Mouse (Mus musculus) lung, embryonic 14.5 days (tissue): Measurements from ENCODE around the gene Tbcb. TPM values are rescaled to one million over a fixed set of nuclear protein-coding genes. Genes with fewer than 3 reads are reported as not detected.

Experiments
- ATAC-seq: fragments of 200-750 bp; cut with Nextera tagmentation; 2 replicates; pipeline ENCODE4 v1.8.0; 2017; ENCODE audit warnings: mild to moderate bottlenecking, moderate TSS enrichment, moderate library complexity; ENCODE audit not compliant: insufficient read depth
- DNase-seq: peaks from one replicate; pipeline ENCODE4 v3.0.0-alpha.2; 2015
- H3K27ac ChIP-seq: fragments of 300-500 bp; sonication (generic); 2 replicates; pipeline ENCODE4 v1.5.1; 2014; ENCODE audit warnings: low read depth, mild to moderate bottlenecking, moderate library complexity
- H3K27me3 ChIP-seq: fragments of 300-500 bp; sonication (generic); 2 replicates; pipeline ENCODE4 v1.6.1; 2014; ENCODE audit warnings: low read length, control low read depth; ENCODE audit not compliant: insufficient read depth
- H3K36me3 ChIP-seq: fragments of 300-500 bp; sonication (generic); 2 replicates; pipeline ENCODE4 v1.6.1; 2014; ENCODE audit warnings: control low read depth; ENCODE audit not compliant: insufficient read depth
- H3K4me1 ChIP-seq: fragments of 300-500 bp; sonication (generic); 2 replicates; pipeline ENCODE4 v1.6.1; 2014; ENCODE audit warnings: antibody characterized with exemption, control low read depth; ENCODE audit not compliant: insufficient read depth
- H3K4me2 ChIP-seq: fragments of 300-500 bp; sonication (generic); 2 replicates; pipeline ENCODE4 v1.6.1; 2014; ENCODE audit warnings: mild to moderate bottlenecking
- H3K4me3 ChIP-seq: fragments of 300-500 bp; sonication (generic); 2 replicates; pipeline ENCODE4 v1.5.1; 2014; ENCODE audit warnings: low read depth, low read length
- H3K9ac ChIP-seq: fragments of 300-500 bp; sonication (generic); 2 replicates; pipeline ENCODE4 v1.6.1; 2014
- H3K9me3 ChIP-seq: fragments of 300-500 bp; sonication (generic); 2 replicates; pipeline ENCODE4 v1.6.1; 2016; ENCODE audit warnings: low read depth, low read length, control low read depth
- CTCF ChIP-seq: IDR thresholded peaks from 2 replicates; pipeline ENCODE4 v1.5.1; 2016; ENCODE audit warnings: antibody characterized with exemption, low read depth
- WGBS: fragments of 180-500 bp; shearing (Covaris S2); extraction: QIAGEN DNeasy Blood & Tissue Kit; methylation state at CpG from one replicate; pipeline ENCODE4 v1.1.7; 2014; 5-methylcytosine and 5-hydroxymethylcytosine counted together
- polyA plus RNA-seq: library from polyadenylated mRNA; unstranded; fragments of >200 nt; fragmentation: Nextera tagmentation; extraction: Ambion mirVana; gene quantifications from 2 replicates; pipeline ENCODE4 v1.2.1, GENCODE M21; 2014

Gene Tbcb
- polyA plus RNA-seq, 1 experiment from 2014 or later, result 182 TPM

GRCm38 (mm10) chr7:30222205-30222604, 9.9 kb downstream of the Tbcb start:
- H3K36me3 ChIP-seq, result peaks cover 38% of the 10 kb centered on the region
- no peaks in the 10 kb centered on the region for H3K9me3 ChIP-seq
- no peaks in the 10 kb centered on the region for H3K4me1 ChIP-seq
- no peak overlapping the region for H3K4me3 ChIP-seq
- no peak overlapping the region for H3K4me2 ChIP-seq
- no peaks in the 10 kb centered on the region for H3K27me3 ChIP-seq
- 85% methylated on average over 5 of the region's 5 CpGs for WGBS
- DNase-seq (no peak), ATAC-seq (no peak)
- TF ChIP-seq CTCF, result no peak
- no peak overlapping the region for H3K27ac ChIP-seq
- no peak overlapping the region for H3K9ac ChIP-seq

GRCm38 (mm10) chr7:30221433-30221832, 10.6 kb downstream of the Tbcb start:
- Histone ChIP-seq H3K9me3 (no peaks in the 10 kb centered on the region), H3K36me3 (peaks cover 30% of the 10 kb centered on the region), H3K9ac (no peak overlapping the region), H3K4me2 (no peak overlapping the region), H3K4me1 (no peaks in the 10 kb centered on the region), H3K4me3 (no peak overlapping the region), H3K27ac (no peak overlapping the region), H3K27me3 (no peaks in the 10 kb centered on the region)
- WGBS, result 77% methylated on average over 3 of the region's 3 CpGs
- no peak for TF ChIP-seq CTCF
- DNase-seq, result no peak
- ATAC-seq, result no peak

- no peak overlapping the region for H3K27ac ChIP-seq
- ATAC-seq, result no peak
Observed at GRCm38 (mm10) chr7:30220008-30220356, 12.1 kb downstream of the Tbcb start.

GRCm38 (mm10) chr7:30219293-30220007, 12.6 kb downstream of the Tbcb start:
- ATAC-seq, result peak; percentile 56; the same call in 1 of the 2 replicates
- Histone ChIP-seq H3K9me3 (no peaks in the 10 kb centered on the region), H3K27ac (0 out of 2 replicates have a peak overlapping the region, but pooled peaks have one; percentile 3), H3K36me3 (peaks cover 16% of the 10 kb centered on the region), H3K4me3 (peak overlapping the region; percentile 46), H3K27me3 (no peaks in the 10 kb centered on the region), H3K4me2 (peak overlapping the region; percentile 94), H3K9ac (peak overlapping the region; percentile 62), H3K4me1 (no peaks in the 10 kb centered on the region)
- peak; percentile 83 for DNase-seq
- WGBS, result 5% methylated on average over 16 of the region's 16 CpGs
- TF ChIP-seq CTCF, result no peak

More at GRCm38 (mm10) chr7:30220008-30220356, 12.1 kb downstream of the Tbcb start:
- no peaks in the 10 kb centered on the region for H3K4me1 ChIP-seq
- H3K9me3 ChIP-seq, result no peaks in the 10 kb centered on the region
- peak overlapping the region; percentile 46 for H3K4me3 ChIP-seq
- peaks cover 20% of the 10 kb centered on the region for H3K36me3 ChIP-seq
- WGBS, result 27% methylated on average over 11 of the region's 11 CpGs
- TF ChIP-seq CTCF, result no peak
- peak overlapping the region; percentile 94 for H3K4me2 ChIP-seq
- H3K27me3 ChIP-seq, result no peaks in the 10 kb centered on the region
- DNase-seq, result no peak
- peak overlapping the region; percentile 62 for H3K9ac ChIP-seq

GRCm38 (mm10) chr7:30217277-30217676, 14.8 kb downstream of the Tbcb start:
- ATAC-seq, result no peak
- H3K27ac ChIP-seq, result no peak overlapping the region
- H3K4me1 ChIP-seq, result no peaks in the 10 kb centered on the region
- DNase-seq, result no peak
- no peak for TF ChIP-seq CTCF
- no peak overlapping the region for H3K4me2 ChIP-seq
- no peaks in the 10 kb centered on the region for H3K36me3 ChIP-seq
- no peak overlapping the region for H3K9ac ChIP-seq
- H3K27me3 ChIP-seq, result no peaks in the 10 kb centered on the region
- no peak overlapping the region for H3K4me3 ChIP-seq
- 66% methylated on average over 2 of the region's 2 CpGs for WGBS
- no peaks in the 10 kb centered on the region for H3K9me3 ChIP-seq

GRCm38 (mm10) chr7:30216723-30217151, 15.3 kb downstream of the Tbcb start:
- DNase-seq, result peak; percentile 94
- peak; percentile 98 for TF ChIP-seq CTCF
- Histone ChIP-seq H3K4me2 (peak overlapping the region; percentile 57), H3K27me3 (no peaks in the 10 kb centered on the region), H3K4me3 (peak overlapping the region; percentile 9; the same call in 1 of the 2 replicates), H3K4me1 (no peaks in the 10 kb centered on the region), H3K36me3 (no peaks in the 10 kb centered on the region), H3K27ac (no peak overlapping the region), H3K9me3 (no peaks in the 10 kb centered on the region), H3K9ac (no peak overlapping the region)
- peak; percentile 68 for ATAC-seq
- WGBS, result under 1% methylated on average over 16 of the region's 16 CpGs

- Histone ChIP-seq H3K9me3 (no peaks in the 10 kb centered on the region), H3K27me3 (no peaks in the 10 kb centered on the region), H3K27ac (no peak overlapping the region), H3K4me1 (no peaks in the 10 kb centered on the region), H3K9ac (no peak overlapping the region), H3K4me3 (no peak overlapping the region), H3K36me3 (no peaks in the 10 kb centered on the region), H3K4me2 (no peak overlapping the region)
- ATAC-seq (no peak), DNase-seq (no peak)
- 86% methylated on average over 3 of the region's 3 CpGs for WGBS
- no peak for TF ChIP-seq CTCF
Observed at GRCm38 (mm10) chr7:30215875-30216274, 16.2 kb downstream of the Tbcb start.
